Mouse (Mus musculus) adipose tissue, adult 10 weeks (tissue): ENCODE measurements around the gene C130050O18Rik. TPM values are rescaled to one million over a fixed set of nuclear protein-coding genes. Genes with fewer than 3 reads are reported as not detected.

Source experiments
- polyA plus RNA-seq: library from polyadenylated mRNA; stranded (reverse); fragments of 350-450 nt; fragmentation: Illumina TruSeq; extraction: RNeasy Lipid Tissue Mini Kit (QIAGEN cat#74804); gene quantifications from one replicate; pipeline ENCODE4 v1.2.3, GENCODE M21; 2014; ENCODE audit warnings: low read depth, low replicate concordance

The C130050O18Rik gene
- 0.82 TPM for polyA plus RNA-seq

DNA sequence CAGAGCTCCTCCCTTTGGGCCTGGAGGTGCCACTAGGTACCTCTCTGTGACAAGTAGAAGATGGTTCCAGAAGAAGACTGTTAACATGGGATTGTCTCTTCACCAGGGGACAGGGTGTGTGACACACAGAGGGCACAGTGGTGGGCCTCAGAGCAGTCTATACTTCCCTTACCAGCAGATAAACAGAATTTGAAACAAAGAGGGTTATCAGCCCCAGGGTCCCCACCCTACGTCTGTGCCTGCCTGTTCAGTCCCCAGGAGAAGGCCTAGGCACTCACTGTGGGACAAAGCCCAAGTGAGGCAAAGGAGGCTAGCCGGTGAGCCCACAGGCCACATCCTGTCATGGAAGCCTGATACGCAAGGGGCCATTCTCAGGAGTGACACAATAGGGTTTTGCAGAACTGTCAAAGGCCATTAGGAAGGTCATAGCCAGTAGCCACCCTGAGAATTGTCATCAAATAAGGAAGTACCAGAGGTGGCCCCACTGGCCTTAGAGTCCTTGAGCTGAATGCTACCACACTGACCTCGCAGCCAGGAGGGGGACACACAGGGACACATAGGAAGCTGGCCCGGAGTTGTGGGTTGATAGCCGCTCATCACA lies at the start of gene C130050O18Rik:
Gene C130050O18Rik, plus strand, starts transcription at position 480 of the 601 bp plus-strand sequence.

DNA sequence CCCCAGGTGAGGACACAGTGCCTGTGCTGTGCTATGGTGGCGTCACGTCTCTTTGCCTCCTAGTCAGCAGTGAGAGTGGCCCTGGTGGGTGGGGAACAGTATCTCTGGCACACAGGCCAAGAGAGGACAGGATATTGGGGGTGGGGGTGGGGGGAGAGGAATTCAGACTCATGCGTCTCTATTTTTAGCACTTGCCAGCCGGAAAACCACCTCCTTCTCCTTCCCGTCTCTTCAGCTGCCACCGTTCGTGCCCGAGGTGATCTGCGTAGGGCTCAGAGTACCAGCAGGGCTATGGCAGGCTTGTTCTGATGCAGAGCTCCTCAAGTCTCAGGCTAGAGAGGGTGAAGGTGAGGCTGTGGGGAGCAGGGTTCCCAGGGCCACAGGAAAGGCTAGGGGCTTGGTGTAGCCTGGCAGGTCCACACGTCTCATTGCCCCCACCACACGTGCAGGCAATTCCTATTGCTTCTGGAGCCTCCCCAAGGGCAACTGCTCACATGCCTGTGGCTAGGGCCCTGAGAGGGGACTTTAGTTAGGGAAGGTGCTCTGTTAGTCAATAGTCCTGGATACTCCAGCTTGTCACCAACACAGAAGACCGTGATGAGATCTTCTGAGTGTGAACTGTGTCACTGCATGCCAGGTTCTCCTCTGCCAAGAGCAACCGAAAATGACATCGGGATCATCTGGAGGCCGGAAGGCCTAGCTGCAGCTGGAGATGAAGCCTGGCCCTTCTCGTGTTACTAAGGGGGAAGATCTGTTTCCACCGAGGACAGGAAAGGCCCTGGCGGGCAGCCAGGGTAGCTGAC lies 27.4 kb upstream of the C130050O18Rik start, which contains the start of gene Gpr146:
Gene Gpr146, plus strand, starts transcription at position 230 of the 803 bp plus-strand sequence.

DNA sequence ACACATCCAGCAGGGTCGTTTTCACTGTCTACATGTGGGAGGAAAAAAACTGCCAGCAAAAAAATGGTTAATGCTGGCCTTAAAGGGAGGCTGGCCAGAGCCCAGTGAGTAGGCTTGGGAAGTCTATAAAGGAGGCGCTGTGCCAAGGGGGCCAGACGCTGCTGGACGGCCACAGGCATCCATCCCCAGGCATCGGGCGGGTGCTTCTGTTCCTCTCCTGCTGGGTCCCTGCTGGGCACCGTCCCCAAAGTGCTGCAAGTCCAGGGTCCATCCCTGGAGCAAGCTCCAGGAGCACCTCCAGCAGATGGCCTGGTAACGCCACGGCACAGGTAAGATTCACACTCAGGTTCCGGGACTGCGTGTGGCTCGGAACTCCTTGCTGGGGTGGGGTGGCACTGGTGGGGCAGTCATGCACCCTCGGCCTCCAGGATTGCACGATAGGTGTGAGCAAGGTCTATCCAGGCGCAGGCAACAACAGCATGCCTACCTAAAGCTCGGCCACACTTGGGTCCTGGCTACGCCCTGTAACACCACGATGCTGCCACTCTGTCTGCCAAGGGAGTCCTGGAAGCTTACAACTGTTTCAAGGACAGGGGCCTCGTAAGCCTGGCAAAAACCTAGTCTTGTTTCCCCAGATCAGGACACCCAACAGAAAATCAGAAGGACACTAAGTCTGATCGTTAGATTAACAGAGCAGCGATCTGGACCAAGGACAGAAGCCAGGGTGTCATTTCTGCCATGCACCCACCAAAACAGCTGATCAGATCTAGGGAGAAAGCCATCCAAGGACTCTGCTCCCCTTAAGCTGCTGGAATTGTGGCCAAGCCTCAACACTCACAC lies 18.2 kb downstream of the C130050O18Rik start, which contains the start of gene Gper1:
Gene Gper1, plus strand, starts transcription at position 126 of the 840 bp plus-strand sequence.

DNA sequence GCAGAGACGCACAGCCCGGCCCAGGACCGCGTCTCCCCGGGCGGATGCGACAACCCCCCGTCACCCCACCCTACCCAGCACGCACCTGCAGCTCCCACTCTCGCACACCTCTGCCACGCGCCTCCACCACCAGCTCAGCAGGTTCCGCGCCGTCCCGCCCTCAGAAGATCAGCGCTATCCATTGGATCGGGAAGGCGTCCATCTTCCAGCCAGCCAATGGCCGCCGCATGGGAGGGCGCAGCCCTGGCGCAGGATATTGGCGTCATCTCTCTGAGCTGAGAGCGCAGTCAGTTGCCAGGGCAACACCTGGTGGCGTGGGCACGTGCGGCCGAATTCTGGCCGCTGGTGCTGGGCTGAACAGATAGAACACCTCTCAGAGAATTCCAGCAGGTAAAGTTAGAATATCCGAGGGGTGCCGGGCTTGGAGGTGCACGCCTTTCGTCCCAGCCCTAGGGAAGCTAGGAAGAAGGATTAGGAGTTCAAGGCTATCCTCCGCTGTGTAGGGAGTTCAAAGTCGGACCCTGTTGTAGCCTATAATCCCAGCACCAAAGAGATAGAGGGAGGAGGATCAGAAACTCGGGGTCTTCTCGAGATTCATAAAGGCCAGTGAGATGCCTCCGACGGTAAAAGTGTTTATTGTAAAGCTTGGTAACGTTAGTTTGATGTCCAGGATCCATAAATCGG lies 55.4 kb downstream of the C130050O18Rik start, which contains the start of gene 3110082I17Rik:
Gene 3110082I17Rik, minus strand, starts transcription at position 144 of the 684 bp plus-strand sequence.

Other genes with a start within 250 kb of the C130050O18Rik start
- gene Sun1, start 204.6 kb upstream of the C130050O18Rik start, polyA plus RNA-seq: 40.8 TPM
- 57.6 TPM for gene Get4, start 153.0 kb upstream of the C130050O18Rik start, polyA plus RNA-seq
- gene Adap1, start 79.7 kb upstream of the C130050O18Rik start, polyA plus RNA-seq: 5.2 TPM
- gene Cox19, start 53.9 kb upstream of the C130050O18Rik start, polyA plus RNA-seq: 45.5 TPM
- not detected for gene Cyp2w1, start 52.7 kb upstream of the C130050O18Rik start, polyA plus RNA-seq
- gene Gpr146, start 27.6 kb upstream of the C130050O18Rik start, polyA plus RNA-seq: 14.4 TPM
- gene Gper1, start 17.9 kb downstream of the C130050O18Rik start, polyA plus RNA-seq: 7.0 TPM
- gene 3110082I17Rik, start 55.2 kb downstream of the C130050O18Rik start, polyA plus RNA-seq: 11.1 TPM
- gene Zfand2a, start 79.3 kb downstream of the C130050O18Rik start, polyA plus RNA-seq: 16.9 TPM
- gene Uncx, start 138.2 kb downstream of the C130050O18Rik start, polyA plus RNA-seq: not detected